Mouse (Mus musculus): ENCODE results near the gene Cntn5.

DNA sequence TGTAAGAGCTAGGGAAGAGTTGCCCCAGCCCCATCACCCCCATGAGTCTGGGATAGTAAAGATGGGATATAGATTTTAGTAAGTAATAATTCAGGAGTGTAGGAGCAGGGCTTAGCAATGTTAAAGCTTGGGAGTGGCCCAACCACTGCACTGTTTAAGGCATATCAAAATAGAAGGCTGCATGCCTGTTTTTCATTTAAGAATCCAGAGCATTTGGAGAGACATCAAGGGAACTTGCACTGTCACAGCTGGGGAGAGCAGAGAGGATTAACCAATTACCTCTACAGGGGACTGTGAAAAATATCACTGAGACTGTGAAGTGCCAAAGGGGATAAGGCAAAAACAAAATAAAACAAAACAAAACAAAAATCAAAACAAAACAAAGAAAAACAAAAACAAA is 412.3 kb downstream of the Cntn5 start:
- TF ChIP-seq CTCF (IDR thresholded peaks at IDR 0.05; ENCODE audit: control insufficient read depth, insufficient read depth, insufficient read length) = no peak
- no peak for TF ChIP-seq MYOG (IDR thresholded peaks at IDR 0.05; ENCODE audit: control insufficient read depth, extremely low read depth, insufficient read length)
- TF ChIP-seq CEBPB (IDR thresholded peaks at IDR 0.05; ENCODE audit: low read depth) = no peak
- no peak for TF ChIP-seq MAX (IDR thresholded peaks at IDR 0.05)

Data from C2C12 (cell line).